Mouse (Mus musculus): ENCODE results near the gene Tbc1d14. TPM values are rescaled to one million over a fixed set of nuclear protein-coding genes. Genes with fewer than 3 reads are reported as not detected.
A peak's percentile ranks its signal among the peaks of the same experiment; 100 is the strongest.

Tbc1d14 gene
- total RNA-seq, 1 experiment = 12.5 TPM

- H3K9me3 ChIP-seq (ENCODE audit: control insufficient read depth, insufficient read depth, low read depth, low read length) = no peaks in the 10 kb centered on the region
- H3K9ac ChIP-seq (ENCODE audit: insufficient read depth, low read depth, low read length, poor library complexity, severe bottlenecking) = no peak overlapping the region
- H3K4me1 ChIP-seq (ENCODE audit: control insufficient read depth in 2 of 2, insufficient read depth in 2 of 2, low read length in 2 of 2, poor library complexity in 1 of 2) = peaks cover 18 to 21% of the 10 kb centered on the region in 2 experiments
- H3K36me3 ChIP-seq (ENCODE audit: control insufficient read depth, insufficient read depth, low read length, poor library complexity, severe bottlenecking) = no peaks in the 10 kb centered on the region; the same call in 1 of the 2 replicates
- H3K27ac ChIP-seq (ENCODE audit: insufficient read depth, low read depth, low read length, poor library complexity, severe bottlenecking) = peak overlapping the region; percentile 63; the same call in 1 of the 2 replicates
- no peak for TF ChIP-seq ZNF384 (IDR thresholded peaks at IDR 0.05; ENCODE audit: low read depth, low read length)
- no peak for TF ChIP-seq ZC3H11A (IDR thresholded peaks at IDR 0.05; ENCODE audit: borderline replicate concordance, low read depth, low read length)
- TF ChIP-seq CHD2 (IDR thresholded peaks at IDR 0.05; ENCODE audit: low read depth, low read length) = no peak
- TF ChIP-seq HCFC1 (IDR thresholded peaks at IDR 0.05; ENCODE audit: borderline replicate concordance, insufficient read depth, low read length) = no peak
- TF ChIP-seq MAFK (IDR thresholded peaks at IDR 0.05; ENCODE audit: insufficient read depth, low read depth, low read length) = no peak
- in situ Hi-C loops (cut with MboI; ENCODE audit: low sequenced_read_pairs in 2 of 2, unreplicated experiment in 2 of 2) = no loop called here
- H3K4me3 ChIP-seq (ENCODE audit: insufficient read depth in 1 of 2, low read depth in 1 of 2, low read length in 2 of 2, poor library complexity in 1 of 2, severe bottlenecking in 1 of 2) = no peak overlapping the region
- DNase-seq (ENCODE audit: low read depth, low spot score) = no peak
Observed at GRCm38 (mm10) chr5:36557584-36558308, 35.3 kb downstream of the Tbc1d14 start.

GRCm38 (mm10) chr5:36556906-36557305 lies 36.2 kb downstream of the Tbc1d14 start:
- Histone ChIP-seq H3K9me3 (ENCODE audit: control insufficient read depth, insufficient read depth, low read depth, low read length) (no peaks in the 10 kb centered on the region), H3K4me1 (ENCODE audit: control insufficient read depth in 2 of 2, insufficient read depth in 2 of 2, low read length in 2 of 2, poor library complexity in 1 of 2) (peaks cover 18 to 22% of the 10 kb centered on the region in 2 experiments), H3K36me3 (ENCODE audit: control insufficient read depth, insufficient read depth, low read length, poor library complexity, severe bottlenecking) (no peaks in the 10 kb centered on the region; the same call in 1 of the 2 replicates), H3K27ac (ENCODE audit: insufficient read depth, low read depth, low read length, poor library complexity, severe bottlenecking) (no peak overlapping the region), H3K4me3 (ENCODE audit: insufficient read depth in 1 of 2, low read depth in 1 of 2, low read length in 2 of 2, poor library complexity in 1 of 2, severe bottlenecking in 1 of 2) (no peak overlapping the region), H3K9ac (ENCODE audit: insufficient read depth, low read depth, low read length, poor library complexity, severe bottlenecking) (no peak overlapping the region)
- DNase-seq (ENCODE audit: low read depth, low spot score) = peak; percentile 36
- TF ChIP-seq CHD2 (IDR thresholded peaks at IDR 0.05; ENCODE audit: low read depth, low read length) (no peak), HCFC1 (IDR thresholded peaks at IDR 0.05; ENCODE audit: borderline replicate concordance, insufficient read depth, low read length) (no peak), ZNF384 (IDR thresholded peaks at IDR 0.05; ENCODE audit: low read depth, low read length) (no peak), MAFK (IDR thresholded peaks at IDR 0.05; ENCODE audit: insufficient read depth, low read depth, low read length) (no peak), ZC3H11A (IDR thresholded peaks at IDR 0.05; ENCODE audit: borderline replicate concordance, low read depth, low read length) (no peak)
- in situ Hi-C loops (cut with MboI; ENCODE audit: low sequenced_read_pairs in 2 of 2, unreplicated experiment in 2 of 2) = no loop called here

- Histone ChIP-seq H3K36me3 (ENCODE audit: control insufficient read depth, insufficient read depth, low read length, poor library complexity, severe bottlenecking) (no peaks in the 10 kb centered on the region), H3K4me1 (ENCODE audit: control insufficient read depth in 2 of 2, insufficient read depth in 2 of 2, low read length in 2 of 2, poor library complexity in 1 of 2) (peaks cover 18 to 22% of the 10 kb centered on the region in 2 experiments), H3K9ac (ENCODE audit: insufficient read depth, low read depth, low read length, poor library complexity, severe bottlenecking) (no peak overlapping the region), H3K9me3 (ENCODE audit: control insufficient read depth, insufficient read depth, low read depth, low read length) (no peaks in the 10 kb centered on the region), H3K4me3 (ENCODE audit: insufficient read depth in 1 of 2, low read depth in 1 of 2, low read length in 2 of 2, poor library complexity in 1 of 2, severe bottlenecking in 1 of 2) (no peak overlapping the region), H3K27ac (ENCODE audit: insufficient read depth, low read depth, low read length, poor library complexity, severe bottlenecking) (no peak overlapping the region)
- TF ChIP-seq HCFC1 (IDR thresholded peaks at IDR 0.05; ENCODE audit: borderline replicate concordance, insufficient read depth, low read length) (no peak), ZNF384 (IDR thresholded peaks at IDR 0.05; ENCODE audit: low read depth, low read length) (no peak), CHD2 (IDR thresholded peaks at IDR 0.05; ENCODE audit: low read depth, low read length) (no peak), MAFK (IDR thresholded peaks at IDR 0.05; ENCODE audit: insufficient read depth, low read depth, low read length) (no peak), ZC3H11A (IDR thresholded peaks at IDR 0.05; ENCODE audit: borderline replicate concordance, low read depth, low read length) (no peak)
- in situ Hi-C loops (cut with MboI; ENCODE audit: low sequenced_read_pairs in 2 of 2, unreplicated experiment in 2 of 2) = no loop called here
- no peak for DNase-seq (ENCODE audit: low read depth, low spot score)
Observed at GRCm38 (mm10) chr5:36556289-36556688, 36.8 kb downstream of the Tbc1d14 start.

- Histone ChIP-seq H3K4me1 (ENCODE audit: control insufficient read depth in 2 of 2, insufficient read depth in 2 of 2, low read length in 2 of 2, poor library complexity in 1 of 2) (peaks cover 18 to 27% of the 10 kb centered on the region in 2 experiments), H3K4me3 (ENCODE audit: insufficient read depth in 1 of 2, low read depth in 1 of 2, low read length in 2 of 2, poor library complexity in 1 of 2, severe bottlenecking in 1 of 2) (no peak overlapping the region), H3K36me3 (ENCODE audit: control insufficient read depth, insufficient read depth, low read length, poor library complexity, severe bottlenecking) (no peaks in the 10 kb centered on the region), H3K9me3 (ENCODE audit: control insufficient read depth, insufficient read depth, low read depth, low read length) (no peaks in the 10 kb centered on the region), H3K27ac (ENCODE audit: insufficient read depth, low read depth, low read length, poor library complexity, severe bottlenecking) (no peak overlapping the region), H3K9ac (ENCODE audit: insufficient read depth, low read depth, low read length, poor library complexity, severe bottlenecking) (no peak overlapping the region)
- TF ChIP-seq ZNF384 (IDR thresholded peaks at IDR 0.05; ENCODE audit: low read depth, low read length) (no peak), CHD2 (IDR thresholded peaks at IDR 0.05; ENCODE audit: low read depth, low read length) (no peak), HCFC1 (IDR thresholded peaks at IDR 0.05; ENCODE audit: borderline replicate concordance, insufficient read depth, low read length) (no peak), ZC3H11A (IDR thresholded peaks at IDR 0.05; ENCODE audit: borderline replicate concordance, low read depth, low read length) (no peak), MAFK (IDR thresholded peaks at IDR 0.05; ENCODE audit: insufficient read depth, low read depth, low read length) (no peak)
- no peak for DNase-seq (ENCODE audit: low read depth, low spot score)
- in situ Hi-C loops (cut with MboI; ENCODE audit: low sequenced_read_pairs in 2 of 2, unreplicated experiment in 2 of 2) = no loop called here
Observed at GRCm38 (mm10) chr5:36554496-36554895, 38.6 kb downstream of the Tbc1d14 start.
